Mouse (Mus musculus): Measurements from ENCODE around the gene Ttc16. TPM values are rescaled to one million over a fixed set of nuclear protein-coding genes. Genes with fewer than 3 reads are reported as not detected.

The Ttc16 gene
- total RNA-seq, 2 experiments from 2014 or later: 1.6 TPM; not detected in 1

Other genes starting within 250 kb of the Ttc16 start
- gene Fam102a, start 240.3 kb downstream of the Ttc16 start, total RNA-seq (2014; fragmentation: Nextera tagmentation): 1.5 and 2.9 TPM in 2 replicates
- gene Fam102a, start 240.3 kb downstream of the Ttc16 start, total RNA-seq (2017): 0.34 and 2.3 TPM in 2 replicates
- gene Dpm2, start 204.8 kb downstream of the Ttc16 start, total RNA-seq (2014; fragmentation: Nextera tagmentation): 94.2 and 108 TPM in 2 replicates
- 33.0 and 38.5 TPM in 2 replicates for gene Dpm2, start 204.8 kb downstream of the Ttc16 start, total RNA-seq (2017)
- gene Pip5kl1, start 200.8 kb downstream of the Ttc16 start, total RNA-seq (2014; fragmentation: Nextera tagmentation): not detected in 2 replicates
- gene Pip5kl1, start 200.8 kb downstream of the Ttc16 start, total RNA-seq (2017): 0.23 TPM in 1 of 2 replicates, not detected in the other
- gene 9430097D07Rik, start 199.9 kb downstream of the Ttc16 start, total RNA-seq (2014; fragmentation: Nextera tagmentation): not detected in 2 replicates
- gene 9430097D07Rik, start 199.9 kb downstream of the Ttc16 start, total RNA-seq (2017): 0.75 TPM in 1 of 2 replicates, not detected in the other
- 21.5 and 29.8 TPM in 2 replicates for gene St6galnac4, start 188.5 kb downstream of the Ttc16 start, total RNA-seq (2014; fragmentation: Nextera tagmentation)
- 22.3 and 22.7 TPM in 2 replicates for gene St6galnac4, start 188.5 kb downstream of the Ttc16 start, total RNA-seq (2017)
- 13.8 and 19.1 TPM in 2 replicates for gene St6galnac6, start 175.9 kb downstream of the Ttc16 start, total RNA-seq (2014; fragmentation: Nextera tagmentation)
- 6.5 and 12.9 TPM in 2 replicates for gene St6galnac6, start 175.9 kb downstream of the Ttc16 start, total RNA-seq (2017)
- 1.7 and 2.4 TPM in 2 replicates for gene Ak1, start 153.9 kb downstream of the Ttc16 start, total RNA-seq (2014; fragmentation: Nextera tagmentation)
- 1.2 and 8.0 TPM in 2 replicates for gene Ak1, start 153.9 kb downstream of the Ttc16 start, total RNA-seq (2017)
- 97.0 and 99.9 TPM in 2 replicates for gene Eng, start 129.0 kb downstream of the Ttc16 start, total RNA-seq (2014; fragmentation: Nextera tagmentation)
- 10.8 and 21.3 TPM in 2 replicates for gene Eng, start 129.0 kb downstream of the Ttc16 start, total RNA-seq (2017)
- 94.2 and 96.1 TPM in 2 replicates for gene Fpgs, start 71.5 kb downstream of the Ttc16 start, total RNA-seq (2014; fragmentation: Nextera tagmentation)
- gene Fpgs, start 71.5 kb downstream of the Ttc16 start, total RNA-seq (2017): 45.7 and 66.1 TPM in 2 replicates
- gene Cdk9, start 62.6 kb downstream of the Ttc16 start, total RNA-seq (2014; fragmentation: Nextera tagmentation): 95.7 and 133 TPM in 2 replicates
- gene Cdk9, start 62.6 kb downstream of the Ttc16 start, total RNA-seq (2017): 29.6 and 46.5 TPM in 2 replicates
- gene Sh2d3c, start 54.6 kb downstream of the Ttc16 start, total RNA-seq (2014; fragmentation: Nextera tagmentation): 2.5 and 5.4 TPM in 2 replicates
- 1.1 and 1.4 TPM in 2 replicates for gene Sh2d3c, start 54.6 kb downstream of the Ttc16 start, total RNA-seq (2017)
- not detected in 2 replicates for gene 6330409D20Rik, start 34.6 kb downstream of the Ttc16 start, total RNA-seq (2014; fragmentation: Nextera tagmentation)
- gene 6330409D20Rik, start 34.6 kb downstream of the Ttc16 start, total RNA-seq (2017): not detected in 2 replicates
- gene Tor2a, start 18.4 kb downstream of the Ttc16 start, total RNA-seq (2014; fragmentation: Nextera tagmentation): 29.8 and 30.9 TPM in 2 replicates
- gene Tor2a, start 18.4 kb downstream of the Ttc16 start, total RNA-seq (2017): 17.1 and 17.4 TPM in 2 replicates
- gene Ptrh1, start 153 bp upstream of the Ttc16 start, total RNA-seq (2014; fragmentation: Nextera tagmentation): 5.2 and 6.9 TPM in 2 replicates
- 0.46 and 3.9 TPM in 2 replicates for gene Ptrh1, start 153 bp upstream of the Ttc16 start, total RNA-seq (2017)
- not detected in 2 replicates for gene Cfap157, start 8.8 kb upstream of the Ttc16 start, total RNA-seq (2014; fragmentation: Nextera tagmentation)
- not detected in 2 replicates for gene Cfap157, start 8.8 kb upstream of the Ttc16 start, total RNA-seq (2017)
- gene Stxbp1, start 71.6 kb upstream of the Ttc16 start, total RNA-seq (2014; fragmentation: Nextera tagmentation): 30.2 and 47.7 TPM in 2 replicates
- gene Stxbp1, start 71.6 kb upstream of the Ttc16 start, total RNA-seq (2017): 6.5 and 10.4 TPM in 2 replicates
- gene Fam129b, start 100.5 kb upstream of the Ttc16 start, total RNA-seq (2014; fragmentation: Nextera tagmentation): 9.0 and 16.3 TPM in 2 replicates
- 13.8 TPM in 2 replicates for gene Fam129b, start 100.5 kb upstream of the Ttc16 start, total RNA-seq (2017)
- gene Rpl12, start 185.9 kb upstream of the Ttc16 start, total RNA-seq (2014; fragmentation: Nextera tagmentation): 3,260 and 3,361 TPM in 2 replicates
- 3,030 and 3,103 TPM in 2 replicates for gene Rpl12, start 185.9 kb upstream of the Ttc16 start, total RNA-seq (2017)
- 5.1 and 12.6 TPM in 2 replicates for gene Lrsam1, start 186.0 kb upstream of the Ttc16 start, total RNA-seq (2014; fragmentation: Nextera tagmentation)
- 6.3 and 7.9 TPM in 2 replicates for gene Lrsam1, start 186.0 kb upstream of the Ttc16 start, total RNA-seq (2017)
- 15.5 and 27.2 TPM in 2 replicates for gene Slc2a8, start 206.4 kb upstream of the Ttc16 start, total RNA-seq (2014; fragmentation: Nextera tagmentation)
- 3.4 and 4.8 TPM in 2 replicates for gene Slc2a8, start 206.4 kb upstream of the Ttc16 start, total RNA-seq (2017)

All from megakaryocyte-erythroid progenitor cell, adult 5-6 weeks (primary cell).